Mouse (Mus musculus) hindbrain, postnatal 0 days (tissue): Measurements from ENCODE around the gene 1700001C19Rik. TPM values are rescaled to one million over a fixed set of nuclear protein-coding genes. Genes with fewer than 3 reads are reported as not detected.
A peak's percentile ranks its signal among the peaks of the same experiment; 100 is the strongest.

Experiments
- ATAC-seq: fragments of 200-750 bp; cut with Nextera tagmentation; 2 replicates; pipeline ENCODE4 v1.8.0; 2017; ENCODE audit warnings: mild to moderate bottlenecking, moderate TSS enrichment, moderate library complexity
- DNase-seq: peaks from one replicate; pipeline ENCODE4 v3.0.0-alpha.2; 2015; ENCODE audit warnings: low spot score
- H3K27ac ChIP-seq: fragments of 300-500 bp; sonication (generic); 2 replicates; pipeline ENCODE4 v1.5.1; 2014; ENCODE audit warnings: mild to moderate bottlenecking
- H3K27me3 ChIP-seq: fragments of 300-500 bp; sonication (generic); 2 replicates; pipeline ENCODE4 v1.6.1; 2014; ENCODE audit warnings: low read length, mixed read lengths; ENCODE audit not compliant: insufficient read depth
- H3K36me3 ChIP-seq: fragments of 300-500 bp; sonication (generic); 2 replicates; pipeline ENCODE4 v1.6.1; 2014; ENCODE audit warnings: low read length, mixed read lengths; ENCODE audit not compliant: insufficient read depth
- H3K4me1 ChIP-seq: fragments of 300-500 bp; sonication (generic); 2 replicates; pipeline ENCODE4 v1.6.1; 2014; ENCODE audit warnings: antibody characterized with exemption, low read length, mixed read lengths; ENCODE audit not compliant: insufficient read depth
- H3K4me2 ChIP-seq: fragments of 300-500 bp; sonication (generic); 2 replicates; pipeline ENCODE4 v1.6.1; 2014; ENCODE audit warnings: low read depth, mild to moderate bottlenecking, low read length, moderate library complexity, mixed read lengths
- H3K4me3 ChIP-seq: fragments of 300-500 bp; sonication (generic); 2 replicates; pipeline ENCODE4 v1.5.1; 2014; ENCODE audit warnings: low read length
- H3K9ac ChIP-seq: fragments of 300-500 bp; sonication (generic); replicated peaks from 2 replicates; pipeline ENCODE4 v1.6.1; 2014; ENCODE audit warnings: mild to moderate bottlenecking, low read length, moderate library complexity, mixed read lengths
- H3K9me3 ChIP-seq: fragments of 300-500 bp; sonication (generic); 2 replicates; pipeline ENCODE4 v1.6.1; 2016; ENCODE audit warnings: low read length, mixed read lengths
- CTCF ChIP-seq: IDR thresholded peaks from 2 replicates; pipeline ENCODE4 v1.5.1; 2016; ENCODE audit warnings: antibody characterized with exemption, control low read depth, low read depth
- WGBS: fragments of 180-500 bp; shearing (Covaris S2); extraction: QIAGEN DNeasy Blood & Tissue Kit; methylation state at CpG from one replicate; pipeline ENCODE4 v1.1.7; 2014; 5-methylcytosine and 5-hydroxymethylcytosine counted together
- polyA plus RNA-seq: library from polyadenylated mRNA; unstranded; fragments of >200 nt; fragmentation: Nextera tagmentation; extraction: Ambion mirVana; gene quantifications from 2 replicates; pipeline ENCODE4 v1.2.1, GENCODE M21; 2015
- total RNA-seq: library from RNA; depleted of rRNA; stranded (reverse); fragments of >200 nt; gene quantifications from 2 replicates; pipeline ENCODE4 v1.2.3, GENCODE M21; 2014

The 1700001C19Rik gene
- total and polyA plus RNA-seq, 2 experiments from 2014 or later = 0.45 to 1.7 TPM

GRCm38 (mm10) chr17:47475714-47476113, 38.5 kb upstream of the 1700001C19Rik start:
- Histone ChIP-seq H3K27ac (no peak overlapping the region), H3K4me3 (no peak overlapping the region), H3K9me3 (no peaks in the 10 kb centered on the region), H3K4me1 (no peaks in the 10 kb centered on the region), H3K27me3 (no peaks in the 10 kb centered on the region), H3K36me3 (no peaks in the 10 kb centered on the region), H3K4me2 (no peak overlapping the region), H3K9ac (no peak overlapping the region)
- ATAC-seq = no peak
- TF ChIP-seq CTCF = peak; percentile 46
- DNase-seq = no peak
- WGBS = 68% methylated on average over 3 of the region's 3 CpGs

DNA sequence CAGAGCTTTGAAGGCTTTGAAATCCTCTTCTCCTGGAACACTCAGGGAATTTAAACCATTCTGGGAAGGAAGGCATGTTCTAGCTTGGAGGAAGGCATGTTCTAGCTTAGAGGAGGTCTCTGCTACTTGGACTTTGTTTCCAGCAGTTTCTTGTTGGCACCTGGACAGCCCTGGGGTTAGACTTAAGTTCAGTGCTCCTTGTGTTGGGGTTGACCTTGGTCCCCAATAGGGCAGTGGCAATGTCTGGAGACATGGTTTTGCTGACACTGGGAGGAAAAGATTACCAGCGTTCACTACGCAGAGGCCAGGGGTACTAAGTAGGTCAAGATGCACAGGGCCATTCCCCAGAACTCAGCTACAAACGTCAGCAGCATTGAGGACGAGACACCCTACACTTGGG, 38.0 kb upstream of the 1700001C19Rik start:
- Histone ChIP-seq H3K4me3 (no peak overlapping the region), H3K9ac (no peak overlapping the region), H3K27ac (no peak overlapping the region), H3K4me1 (no peaks in the 10 kb centered on the region), H3K36me3 (no peaks in the 10 kb centered on the region), H3K27me3 (no peaks in the 10 kb centered on the region), H3K4me2 (no peak overlapping the region), H3K9me3 (no peaks in the 10 kb centered on the region)
- no peak for DNase-seq
- WGBS = 83% methylated on average over 4 of the region's 4 CpGs
- ATAC-seq = no peak
- no peak for TF ChIP-seq CTCF

- DNase-seq (no peak), ATAC-seq (0 out of 2 replicates have a peak, but pooled peaks have one; percentile 30)
- H3K36me3 ChIP-seq = no peaks in the 10 kb centered on the region
- H3K4me2 ChIP-seq = no peak overlapping the region
- H3K4me3 ChIP-seq = no peak overlapping the region
- no peaks in the 10 kb centered on the region for H3K4me1 ChIP-seq
- no peak overlapping the region for H3K9ac ChIP-seq
- H3K27me3 ChIP-seq = no peaks in the 10 kb centered on the region
- WGBS = 77% methylated on average over 4 of the region's 4 CpGs
- TF ChIP-seq CTCF = no peak
- no peaks in the 10 kb centered on the region for H3K9me3 ChIP-seq
- H3K27ac ChIP-seq = no peak overlapping the region
These were observed 37.1 kb upstream of the 1700001C19Rik start for GRCm38 (mm10) chr17:47474250-47474649.

- no peak for ATAC-seq
- no peak overlapping the region for H3K4me3 ChIP-seq
- H3K27ac ChIP-seq = no peak overlapping the region
- H3K27me3 ChIP-seq = peaks cover 6% of the 10 kb centered on the region; the same call in 1 of the 2 replicates
- no peaks in the 10 kb centered on the region for H3K36me3 ChIP-seq
- no peaks in the 10 kb centered on the region for H3K9me3 ChIP-seq
- peak; percentile 77 for TF ChIP-seq CTCF
- H3K9ac ChIP-seq = no peak overlapping the region
- DNase-seq = no peak
- no peak overlapping the region for H3K4me2 ChIP-seq
- H3K4me1 ChIP-seq = no peaks in the 10 kb centered on the region
- 17% methylated on average over 8 of the region's 8 CpGs for WGBS
These were observed 36.3 kb upstream of the 1700001C19Rik start for GRCm38 (mm10) chr17:47473434-47473974.

DNA sequence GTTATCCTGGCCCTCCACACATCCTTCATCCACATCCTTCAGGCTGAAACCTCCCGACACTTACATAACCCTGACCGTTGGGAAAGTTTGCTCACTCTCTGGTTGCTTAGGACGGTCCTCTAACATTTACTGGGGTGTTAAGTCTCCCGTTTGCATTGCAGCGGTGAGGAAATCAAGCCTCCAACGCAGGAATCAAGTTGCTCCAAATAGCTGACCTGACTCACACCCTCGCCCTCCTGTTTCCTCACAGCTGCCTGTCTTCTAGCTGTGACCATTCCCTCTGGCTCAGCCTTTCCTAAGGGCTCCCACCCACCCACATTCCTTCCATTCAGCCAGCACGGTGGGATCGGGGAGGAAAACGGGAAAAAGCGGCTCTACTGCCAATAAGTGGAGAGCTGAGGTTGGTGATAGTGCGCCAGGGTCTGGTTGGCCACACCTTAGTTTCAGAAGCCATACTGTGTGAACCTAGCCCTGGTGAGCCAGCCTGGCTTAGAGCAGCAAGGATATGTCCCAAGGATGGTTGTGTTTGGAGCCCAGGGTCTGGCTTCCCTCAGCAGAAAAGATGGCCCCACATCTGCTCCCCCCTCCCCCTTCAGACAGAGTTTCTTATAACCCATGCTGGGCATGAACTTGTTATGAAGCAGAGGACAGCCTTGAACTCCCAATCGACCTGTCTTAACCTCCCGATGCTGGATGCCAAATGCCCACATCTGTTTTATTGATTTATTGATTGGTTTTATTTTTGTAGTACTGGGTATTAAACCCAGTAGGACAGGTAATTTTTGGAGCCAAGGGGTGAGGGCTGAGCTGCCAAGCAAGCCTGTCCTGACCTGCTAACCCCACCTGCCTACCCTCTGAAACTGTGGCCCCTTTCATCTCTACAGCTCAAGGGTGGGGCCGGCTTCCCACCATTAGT, 35.5 kb upstream of the 1700001C19Rik start:
- no peak for TF ChIP-seq CTCF
- Histone ChIP-seq H3K4me2 (no peak overlapping the region), H3K4me3 (no peak overlapping the region), H3K9me3 (no peaks in the 10 kb centered on the region), H3K27me3 (peaks cover 11% of the 10 kb centered on the region; the same call in 1 of the 2 replicates), H3K27ac (no peak overlapping the region), H3K4me1 (no peaks in the 10 kb centered on the region), H3K9ac (no peak overlapping the region), H3K36me3 (no peaks in the 10 kb centered on the region)
- no peak for DNase-seq
- WGBS = 50% methylated on average over 15 of the region's 15 CpGs
- ATAC-seq = no peak

- H3K27ac ChIP-seq = no peak overlapping the region
- H3K36me3 ChIP-seq = no peaks in the 10 kb centered on the region
- DNase-seq (peak; percentile 67), ATAC-seq (no peak; the same call in 1 of the 2 replicates)
- no peaks in the 10 kb centered on the region for H3K9me3 ChIP-seq
- 38% methylated on average over 5 of the region's 5 CpGs for WGBS
- no peak overlapping the region for H3K9ac ChIP-seq
- H3K4me2 ChIP-seq = no peak overlapping the region
- H3K27me3 ChIP-seq = peaks cover 17% of the 10 kb centered on the region; the same call in 1 of the 2 replicates
- no peaks in the 10 kb centered on the region for H3K4me1 ChIP-seq
- no peak overlapping the region for H3K4me3 ChIP-seq
- TF ChIP-seq CTCF = no peak
These were observed 33.5 kb upstream of the 1700001C19Rik start for GRCm38 (mm10) chr17:47470686-47471085.
